25 mouse cellular contexts compared by ENCODE assay signal in the genomic region with DNA sequence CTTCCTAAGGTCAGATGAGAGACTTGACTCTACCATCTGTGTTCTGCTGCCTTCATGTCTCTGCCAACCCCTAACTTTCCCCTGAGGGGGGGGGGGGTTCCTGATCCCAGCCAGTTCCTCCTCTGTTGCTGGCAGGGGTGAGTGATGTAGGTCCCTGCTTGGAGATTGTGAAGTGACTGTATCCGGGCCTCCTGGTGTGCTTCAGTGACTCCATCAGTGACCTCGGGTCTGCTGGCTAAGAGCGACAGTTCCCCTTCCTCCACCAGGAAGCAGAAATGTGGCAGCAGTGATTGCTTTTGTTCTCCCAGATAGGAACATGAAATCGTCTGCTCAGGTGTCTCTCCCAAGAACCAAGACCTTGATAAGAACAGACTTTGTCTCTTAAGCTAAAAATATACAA. TPM values are rescaled to one million over a fixed set of nuclear protein-coding genes. Genes with fewer than 3 reads are reported as not detected.
DNase-seq lines count a peak whose midpoint lies in the region; ATAC-seq lines count a peak whose summit lies in the region.
"Had no signal": no experiment of that assay in that cellular context is flagged by ENCODE, and none has a peak within 500 bp of the region (broad histone marks: within the 10 kb centered on the region; RNA-seq: fewer than 3 reads in every experiment).

No protein-coding gene starts in this region.

- peaks cover 12% of the 10 kb centered on the region for H3K4me1 ChIP-seq in kidney, embryonic 16.5 days (ENCODE audit: insufficient read depth, low read length)

- no peak overlapping the region for H3K27ac ChIP-seq in kidney, embryonic 16.5 days (ENCODE audit: low read length)
- H3K27ac ChIP-seq: liver, embryonic 13.5 days; midbrain, embryonic 12.5 days; stomach, embryonic 15.5 days had no signal

- peaks cover 12% of the 10 kb centered on the region for H3K27me3 ChIP-seq in kidney, embryonic 16.5 days (ENCODE audit: insufficient read depth, low read length)

- peak; percentile 32 for DNase-seq in kidney, adult 9 months
- DNase-seq in lung, postnatal 36 days: peak; percentile 34
- DNase-seq in lung, adult 18-20 months: no peak
- no peak for DNase-seq in right cerebral cortex, postnatal 14 days
- DNase-seq: cerebellum, postnatal 25 days; forebrain, postnatal 0 days; gastrocnemius, postnatal 14 days; liver, embryonic 13.5 days; lung, postnatal 4 days; retina, postnatal 1 day had no signal

- no peak overlapping the region for H3K4me3 ChIP-seq in kidney, embryonic 16.5 days (ENCODE audit: low read length)
- H3K4me3 ChIP-seq: myocyte; stomach, embryonic 15.5 days had no signal

- ATAC-seq in kidney, embryonic 16.5 days (ENCODE audit: low FRiP score, low TSS enrichment): no peak
- peak; percentile 67 for ATAC-seq in granulocyte monocyte progenitor cell, adult 5-6 weeks (replicated peaks; ENCODE audit: poor library complexity, severe bottlenecking)
- ATAC-seq in megakaryocyte, adult 5-6 weeks (ENCODE audit: poor library complexity, severe bottlenecking): peak; percentile 71
- ATAC-seq: CD4-positive, CD25-positive, alpha-beta regulatory T cell, adult 4 months; forebrain, postnatal 0 days had no signal

- H3K9ac ChIP-seq in kidney, embryonic 16.5 days (replicated peaks; ENCODE audit: low read length): no peak overlapping the region
- H3K9ac ChIP-seq: forebrain, postnatal 0 days; heart, embryonic 12.5 days; midbrain, embryonic 12.5 days; stomach, embryonic 15.5 days had no signal

- H3K4me2 ChIP-seq in kidney, embryonic 16.5 days (replicated peaks; ENCODE audit: low read depth, low read length): no peak overlapping the region

- no peaks in the 10 kb centered on the region for H3K9me3 ChIP-seq in kidney, embryonic 16.5 days (ENCODE audit: low read length)
- H3K9me3 ChIP-seq: heart, embryonic 12.5 days; liver, embryonic 13.5 days; midbrain, embryonic 12.5 days; stomach, embryonic 15.5 days had no signal

- no peaks in the 10 kb centered on the region for H3K36me3 ChIP-seq in kidney, embryonic 16.5 days (ENCODE audit: insufficient read depth, low read length)
- H3K36me3 ChIP-seq: heart, embryonic 12.5 days; liver, embryonic 13.5 days; midbrain, embryonic 12.5 days; stomach, embryonic 15.5 days had no signal

- 45% methylated on average over 4 of the region's 4 CpGs for WGBS in kidney, embryonic 16.5 days

RNA-seq across cellular contexts. Expression of a gene that starts 0.8 kb away (rescaled TPM):
- polyA plus RNA-seq in kidney, embryonic 16.5 days (2015; fragmentation: Nextera tagmentation; extraction: Ambion mirVana): 0.48 and 0.94 TPM in 2 replicates
- not detected in 2 replicates for total RNA-seq in granulocyte monocyte progenitor cell, adult 5-6 weeks (2014; fragmentation: Nextera tagmentation)
- total RNA-seq in granulocyte monocyte progenitor cell, adult 5-6 weeks (2017): not detected in 2 replicates
- 1.0 TPM in 1 of 2 replicates, not detected in the other for total RNA-seq in megakaryocyte, adult 5-6 weeks (2015)
- 0.15 TPM in 1 of 2 replicates, not detected in the other for total RNA-seq in megakaryocyte, adult 5-6 weeks (2017)
- total RNA-seq: adrenal gland, postnatal 36 days; gastrocnemius, postnatal 14 days; MEL; neutrophil, adult 5-6 weeks had no signal
- polyA plus RNA-seq: CD4-positive, CD25-positive, alpha-beta regulatory T cell, adult 4 months; midbrain, embryonic 12.5 days had no signal

RNA-seq across cellular contexts. Expression of a gene that starts 12.6 kb away (rescaled TPM):
- polyA plus RNA-seq in kidney, embryonic 16.5 days (2015; fragmentation: Nextera tagmentation; extraction: Ambion mirVana): not detected in 2 replicates
- total RNA-seq in granulocyte monocyte progenitor cell, adult 5-6 weeks (2014; fragmentation: Nextera tagmentation): not detected in 2 replicates
- total RNA-seq in granulocyte monocyte progenitor cell, adult 5-6 weeks (2017): not detected in 2 replicates
- total RNA-seq in megakaryocyte, adult 5-6 weeks (2015): not detected in 2 replicates
- not detected in 2 replicates for total RNA-seq in megakaryocyte, adult 5-6 weeks (2017)
- total RNA-seq: adrenal gland, postnatal 36 days; forebrain, postnatal 0 days; gastrocnemius, postnatal 14 days; left cerebral cortex, postnatal 36 days; MEL; neutrophil, adult 5-6 weeks had no signal
- polyA plus RNA-seq: CD4-positive, CD25-positive, alpha-beta regulatory T cell, adult 4 months; embryonic facial prominence, embryonic 11.5 days; heart, embryonic 12.5 days; hindbrain, embryonic 11.5 days; intestine, embryonic 14.5 days; liver, embryonic 13.5 days; midbrain, embryonic 12.5 days; stomach, embryonic 15.5 days had no signal

RNA-seq across cellular contexts. Expression of a gene that starts 22.5 kb away (rescaled TPM):
- not detected in 2 replicates for polyA plus RNA-seq in kidney, embryonic 16.5 days (2015; fragmentation: Nextera tagmentation; extraction: Ambion mirVana)
- not detected in 2 replicates for total RNA-seq in granulocyte monocyte progenitor cell, adult 5-6 weeks (2014; fragmentation: Nextera tagmentation)
- total RNA-seq in granulocyte monocyte progenitor cell, adult 5-6 weeks (2017): not detected in 2 replicates
- total RNA-seq in megakaryocyte, adult 5-6 weeks (2015): not detected in 2 replicates
- not detected in 2 replicates for total RNA-seq in megakaryocyte, adult 5-6 weeks (2017)
- total RNA-seq: adrenal gland, postnatal 36 days; gastrocnemius, postnatal 14 days; MEL; neutrophil, adult 5-6 weeks had no signal
- polyA plus RNA-seq: CD4-positive, CD25-positive, alpha-beta regulatory T cell, adult 4 months; embryonic facial prominence, embryonic 11.5 days; forebrain, postnatal 0 days; heart, embryonic 12.5 days; hindbrain, embryonic 11.5 days; intestine, embryonic 14.5 days; liver, embryonic 13.5 days; midbrain, embryonic 12.5 days; myocyte; stomach, embryonic 15.5 days had no signal

RNA-seq across cellular contexts. Expression of a gene that starts 22.8 kb away (rescaled TPM):
- polyA plus RNA-seq in kidney, embryonic 16.5 days (2015; fragmentation: Nextera tagmentation; extraction: Ambion mirVana): 5.8 and 6.1 TPM in 2 replicates
- 0.41 TPM in 1 of 2 replicates, not detected in the other for total RNA-seq in granulocyte monocyte progenitor cell, adult 5-6 weeks (2014; fragmentation: Nextera tagmentation)
- 0.04 TPM in 1 of 2 replicates, not detected in the other for total RNA-seq in granulocyte monocyte progenitor cell, adult 5-6 weeks (2017)
- 0.29 and 0.48 TPM in 2 replicates for total RNA-seq in megakaryocyte, adult 5-6 weeks (2015)
- 0.61 and 2.9 TPM in 2 replicates for total RNA-seq in megakaryocyte, adult 5-6 weeks (2017)
- total RNA-seq: MEL had no signal

RNA-seq across cellular contexts. Expression of a gene that starts 23.0 kb away (rescaled TPM):
- 1.9 and 2.1 TPM in 2 replicates for polyA plus RNA-seq in kidney, embryonic 16.5 days (2015; fragmentation: Nextera tagmentation; extraction: Ambion mirVana)
- total RNA-seq in granulocyte monocyte progenitor cell, adult 5-6 weeks (2014; fragmentation: Nextera tagmentation): not detected in 2 replicates
- total RNA-seq in granulocyte monocyte progenitor cell, adult 5-6 weeks (2017): not detected in 2 replicates
- 0.05 TPM in 1 of 2 replicates, not detected in the other for total RNA-seq in megakaryocyte, adult 5-6 weeks (2015)
- not detected in 2 replicates for total RNA-seq in megakaryocyte, adult 5-6 weeks (2017)
- total RNA-seq: MEL had no signal

Comparison
In these comparisons a context has a peak if more than half of its experiments do, and no peak if none do; other contexts are left out.
1. DNase-seq: peak in kidney, adult 9 months (single experiment) and lung, postnatal 36 days (single experiment); none in lung, adult 18-20 months (0 of 2) and right cerebral cortex, postnatal 14 days (single experiment).